Mouse (Mus musculus) adrenal gland, adult 2 months (tissue): ENCODE results near the gene Cyp2u1. TPM values are rescaled to one million over a fixed set of nuclear protein-coding genes. Genes with fewer than 3 reads are reported as not detected.
A peak's percentile ranks its signal among the peaks of the same experiment; 100 is the strongest.

ENCODE experiments used
- DNase-seq: peaks from one replicate; pipeline ENCODE4 v3.0.0; 2021
- polyA plus RNA-seq: library from polyadenylated mRNA; depleted of rRNA; stranded (reverse); fragments of >200 nt; gene quantifications from 2 replicates; pipeline ENCODE4 v1.2.3, GENCODE M21; 2012; rRNA removed
- total RNA-seq, 2 experiments: library from RNA; stranded (reverse); gene quantifications; 2 replicates each; pipeline ENCODE4 v1.2.3; 2021

Cyp2u1 gene
- total and polyA plus RNA-seq, 3 experiments: 14.2 to 24.0 (median 14.4) TPM

- DNase-seq: peak; percentile 43
Measured at GRCm38 (mm10) chr3:131255399-131255981, 47.5 kb downstream of the Cyp2u1 start.

DNA sequence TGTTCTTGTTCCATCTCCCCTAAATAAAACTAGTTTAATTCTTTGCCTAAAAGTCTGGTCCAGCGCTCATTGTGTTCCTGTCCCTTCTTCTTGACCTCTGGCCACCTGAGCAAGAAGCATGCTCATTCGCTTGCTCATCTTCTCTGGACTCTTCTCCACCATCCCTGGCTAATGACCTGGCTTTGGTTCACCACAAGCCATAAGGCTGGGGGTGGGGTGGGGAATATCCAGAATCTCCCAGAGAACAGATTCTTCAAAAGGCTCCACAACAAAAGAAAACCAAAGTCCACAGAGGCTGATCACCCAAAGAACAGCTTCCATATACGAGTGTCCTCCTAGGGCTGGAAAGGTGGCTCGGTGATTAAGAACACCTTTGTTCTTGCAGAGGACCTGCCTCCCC is 48.0 kb downstream of the Cyp2u1 start:
- no peak for DNase-seq

DNA sequence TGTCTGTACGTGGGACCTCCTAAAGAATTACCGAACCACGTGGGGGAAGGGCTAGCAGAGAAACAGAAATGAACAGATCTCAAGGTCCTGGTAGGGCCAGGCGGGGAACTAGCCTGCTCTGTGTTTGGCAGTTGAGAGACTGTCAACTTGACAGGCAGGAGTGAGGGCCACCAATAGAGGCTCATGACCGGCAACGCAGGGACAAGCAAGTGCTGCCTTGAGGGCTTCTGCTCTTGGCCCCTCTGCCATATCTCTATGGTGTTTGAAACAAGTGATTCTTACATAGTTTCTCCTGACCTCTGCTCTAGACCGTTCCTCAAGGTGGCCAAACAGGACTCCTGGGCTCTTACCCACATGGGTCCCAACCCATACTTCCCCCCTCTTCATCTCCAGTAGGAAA is 51.4 kb downstream of the Cyp2u1 start:
- no peak for DNase-seq

GRCm38 (mm10) chr3:131250978-131251377 is 52.0 kb downstream of the Cyp2u1 start:
- peak; percentile 51 for DNase-seq

- DNase-seq: no peak
Measured at GRCm38 (mm10) chr3:131250283-131250682, 52.7 kb downstream of the Cyp2u1 start.

DNA sequence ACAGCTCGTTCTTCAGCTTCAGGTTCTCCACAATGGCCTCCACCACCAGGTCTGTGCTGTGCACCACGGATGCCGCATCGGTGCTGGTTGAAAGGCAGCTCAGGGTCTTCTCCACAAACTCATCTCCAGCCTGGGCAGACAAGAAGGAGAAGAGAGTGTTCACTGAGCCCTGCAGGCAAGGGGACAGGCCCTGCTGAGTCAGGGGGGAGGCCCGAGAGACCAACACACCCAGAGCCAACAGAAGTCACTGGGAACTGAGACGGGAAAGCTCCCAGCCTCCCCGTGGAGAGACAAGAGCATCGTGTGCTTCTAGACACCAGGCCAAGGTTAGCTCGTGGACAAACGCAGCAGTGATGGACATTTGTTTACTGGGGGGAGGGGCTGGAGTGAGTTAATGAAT is 54.6 kb downstream of the Cyp2u1 start:
- no peak for DNase-seq

DNA sequence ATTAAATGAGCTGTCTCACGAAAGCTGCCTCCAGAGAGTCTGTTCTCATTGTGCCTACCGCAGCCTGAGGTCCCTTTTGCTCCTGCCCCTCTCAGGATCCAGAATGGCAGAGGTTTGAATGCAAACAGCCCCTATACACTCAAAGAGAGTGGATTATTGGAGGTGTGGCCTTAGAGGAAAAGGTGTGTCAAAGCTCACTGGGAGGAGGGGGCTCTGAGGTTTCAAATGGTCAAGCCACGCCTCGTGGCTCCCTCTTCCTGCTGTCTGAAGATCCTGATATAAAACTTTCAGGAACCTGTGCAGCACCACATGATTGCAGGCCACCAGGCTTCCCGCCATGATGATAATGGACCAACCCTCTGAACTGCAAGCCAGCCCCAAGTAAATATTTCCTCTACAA is 55.2 kb downstream of the Cyp2u1 start:
- DNase-seq: no peak

DNA sequence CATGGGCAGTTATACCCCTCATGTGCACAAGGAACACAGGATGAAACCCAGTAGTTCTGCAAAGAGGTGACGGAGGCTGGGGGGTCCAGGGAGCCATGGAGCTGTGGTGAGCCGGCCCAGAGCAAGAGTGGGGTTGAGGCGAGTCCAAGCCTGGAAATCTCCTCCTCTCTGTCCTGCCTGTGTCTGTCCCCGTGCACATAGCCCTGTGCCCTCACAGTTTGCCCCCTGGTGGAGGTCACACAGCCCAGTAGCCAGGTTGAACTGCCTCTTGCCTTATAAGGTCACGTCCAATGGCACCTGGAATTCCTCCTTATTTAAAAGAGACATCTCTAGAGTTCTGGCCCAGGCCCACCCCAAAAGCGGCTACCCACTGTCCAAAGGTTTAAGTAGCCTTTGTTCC is 55.6 kb downstream of the Cyp2u1 start:
- no peak for DNase-seq

DNA sequence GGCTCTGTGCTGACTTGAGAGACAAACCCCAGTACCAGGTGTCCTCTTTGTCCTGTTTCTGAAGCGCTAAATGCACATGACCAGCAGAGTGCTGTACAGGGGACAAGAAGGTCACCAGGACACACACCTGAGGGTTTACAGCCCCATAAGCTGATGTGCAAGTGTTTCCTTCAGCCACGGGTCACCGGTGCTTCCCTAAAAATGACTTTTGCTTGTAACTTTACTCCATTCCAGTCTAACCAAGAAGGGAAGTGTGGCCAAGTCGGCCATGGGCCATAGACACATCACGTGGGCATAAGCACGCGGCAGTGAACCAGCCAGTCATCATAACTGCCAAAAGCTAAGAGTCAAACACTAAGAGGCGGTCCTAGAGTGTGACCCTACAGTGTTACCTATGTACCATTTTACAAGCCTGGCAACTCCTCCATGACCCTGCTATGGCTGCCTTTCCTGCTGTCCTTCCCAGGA is 56.4 kb downstream of the Cyp2u1 start:
- peak; percentile 62 for DNase-seq

DNA sequence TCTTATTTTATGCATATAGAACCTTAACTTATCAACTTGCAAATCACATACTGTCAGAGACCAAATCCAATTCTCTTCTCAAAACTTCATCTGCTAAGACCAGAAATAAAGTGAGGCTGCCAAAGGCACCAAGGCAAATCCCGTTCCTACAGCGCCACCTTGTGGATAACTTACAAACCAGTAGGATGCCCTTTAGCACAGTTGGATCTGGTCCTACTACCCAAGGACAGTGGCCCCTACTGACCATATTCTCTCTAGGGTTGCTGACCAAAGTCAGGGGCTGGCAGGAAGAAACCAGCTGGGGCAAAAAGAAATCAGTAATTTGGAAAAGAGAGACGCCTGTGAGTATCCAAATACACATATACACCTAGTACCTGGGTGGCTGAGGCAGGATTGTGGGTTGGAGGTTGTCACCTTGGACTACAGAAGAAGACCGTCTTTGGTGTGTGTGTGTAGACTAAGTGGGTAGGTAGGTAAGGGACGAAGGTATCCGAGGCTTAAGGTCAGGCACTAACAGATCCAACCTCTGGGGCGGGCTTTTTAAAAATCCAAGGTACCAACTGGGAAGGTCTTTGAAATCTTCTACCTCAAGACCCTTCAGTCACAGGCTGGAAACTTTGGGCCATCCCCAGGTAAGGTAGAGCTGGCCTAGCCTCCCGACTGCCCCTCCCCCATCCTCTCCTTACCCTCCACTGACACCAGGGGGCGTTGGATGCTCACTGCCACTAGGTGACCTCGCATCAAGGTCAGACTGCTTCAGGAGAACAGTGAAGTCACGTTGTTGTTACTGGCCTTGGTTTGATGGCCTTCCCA is 57.1 kb downstream of the Cyp2u1 start:
- DNase-seq: peak; percentile 76

Other genes starting within 250 kb of the Cyp2u1 start
- 10 to 100 TPM in 1 of 2 experiments, 1 to 10 TPM in 1; 10.0 to 11.7 TPM for gene Lef1, start 192.8 kb downstream of the Cyp2u1 start, total RNA-seq
- gene Lef1, start 192.8 kb downstream of the Cyp2u1 start, polyA plus RNA-seq: 9.6 and 10.9 TPM in 2 replicates
- 100 to 1,000 TPM; 456 to 509 TPM for gene Hadh, start 31.1 kb downstream of the Cyp2u1 start, total RNA-seq
- gene Hadh, start 31.1 kb downstream of the Cyp2u1 start, polyA plus RNA-seq: 288 and 386 TPM in 2 replicates
- 1 to 10 TPM; 6.3 to 9.2 TPM for gene Sgms2, start 188.2 kb upstream of the Cyp2u1 start, total RNA-seq
- gene Sgms2, start 188.2 kb upstream of the Cyp2u1 start, polyA plus RNA-seq: 0.54 and 0.93 TPM in 2 replicates